Mouse (Mus musculus) kidney, postnatal 10 days (tissue): ENCODE results near the gene Zswim5.

Experiments
- DNase-seq: peaks from one replicate; pipeline ENCODE4 v3.0.0; 2021; ENCODE audit warnings: mixed read lengths

Zswim5 gene

DNA sequence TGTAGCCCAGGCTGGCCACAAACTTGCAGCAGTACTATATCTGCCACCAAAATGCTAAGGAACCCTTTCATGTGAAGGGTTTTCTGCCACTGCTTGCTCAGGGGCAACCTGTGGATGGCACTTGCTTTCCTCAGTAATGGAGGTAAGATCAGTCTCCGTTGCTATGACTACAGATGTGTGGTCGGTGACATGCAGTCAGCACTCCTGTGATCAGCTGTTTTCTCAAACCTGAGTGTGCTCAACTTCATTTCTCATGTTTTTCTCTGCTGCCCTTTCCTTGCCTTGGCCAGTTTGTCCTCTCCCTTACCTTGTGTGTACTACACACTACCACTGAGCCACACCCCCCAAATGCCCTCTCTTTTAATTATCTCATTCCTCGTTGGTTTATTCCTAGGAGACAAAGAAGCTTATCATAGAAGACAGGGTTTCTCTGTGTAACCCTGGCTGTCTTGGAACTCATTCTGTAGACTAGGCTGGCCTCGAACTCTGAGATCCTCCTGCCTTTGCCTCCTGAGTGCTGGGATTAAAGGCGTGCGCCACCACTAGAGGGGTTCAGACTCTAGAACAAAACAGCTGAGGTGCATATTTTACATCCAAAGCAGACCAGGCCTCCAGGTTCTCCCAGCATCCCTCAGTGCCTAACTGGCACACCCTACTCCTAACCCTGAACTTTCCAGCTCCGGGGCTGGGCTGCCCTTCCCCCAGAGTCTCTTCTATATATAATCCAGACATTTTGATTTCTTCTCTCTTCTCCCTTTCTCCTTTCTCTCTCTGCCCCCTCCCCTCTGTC is 128.6 kb downstream of the Zswim5 start:
- DNase-seq, result no peak

DNA sequence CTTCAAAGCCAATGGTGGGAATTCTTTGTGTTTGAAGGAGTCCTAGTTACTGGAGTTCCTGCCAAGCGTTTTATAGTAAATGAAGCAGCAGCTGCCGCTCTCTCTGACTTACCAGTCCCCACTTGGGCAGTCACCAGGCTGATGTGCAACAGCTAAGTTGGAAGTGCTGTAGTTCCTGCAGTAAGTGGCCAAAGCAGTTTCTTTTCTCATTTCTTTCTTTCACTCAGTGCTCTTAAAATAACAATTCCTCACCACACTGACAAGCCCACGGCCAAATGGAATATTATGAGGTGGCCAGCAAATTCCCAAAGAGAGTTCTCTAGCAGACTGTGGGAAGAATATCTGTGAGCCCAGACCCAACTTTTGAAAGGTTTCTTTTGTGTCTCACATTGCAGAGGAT is 129.9 kb downstream of the Zswim5 start:
- no peak for DNase-seq

DNA sequence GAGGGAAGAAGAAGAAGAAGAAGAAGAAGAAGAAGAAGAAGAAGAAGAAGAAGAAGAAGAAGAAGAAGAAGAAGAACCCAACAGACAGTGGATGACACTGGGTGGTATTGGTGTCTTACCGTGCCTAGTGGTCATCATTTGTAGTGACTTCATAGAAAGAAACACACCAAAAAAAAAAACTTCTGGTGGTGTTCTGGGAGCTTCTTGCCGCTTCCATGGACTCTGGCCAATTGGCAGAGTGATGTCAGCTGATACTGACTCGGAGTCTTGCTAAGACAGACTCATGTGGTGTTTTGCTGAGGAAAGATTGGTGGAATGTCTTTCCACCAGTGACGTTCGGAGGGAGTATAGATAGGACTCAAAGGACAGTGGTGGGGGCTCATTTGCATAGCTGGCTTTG is 133.1 kb downstream of the Zswim5 start:
- no peak for DNase-seq

DNA sequence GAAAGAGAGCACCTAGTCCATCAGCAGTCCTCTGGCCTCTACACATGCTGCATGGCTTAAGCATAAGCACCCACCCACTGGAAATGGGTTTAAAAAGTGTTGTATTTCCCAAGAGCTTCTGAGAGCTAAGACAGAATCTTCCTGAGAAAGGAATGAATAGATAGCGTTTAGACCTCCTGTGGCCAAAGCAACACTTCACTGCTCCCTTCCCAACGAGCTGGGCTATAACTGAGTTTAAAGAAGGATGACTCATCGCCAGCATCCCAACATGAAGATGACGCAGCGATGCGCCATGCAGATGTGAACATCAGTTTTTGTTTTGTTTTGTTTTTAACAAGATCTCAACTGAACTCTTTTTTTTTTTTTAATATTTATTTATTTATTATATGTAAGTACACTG is 136.4 kb downstream of the Zswim5 start:
- DNase-seq, result no peak

DNA sequence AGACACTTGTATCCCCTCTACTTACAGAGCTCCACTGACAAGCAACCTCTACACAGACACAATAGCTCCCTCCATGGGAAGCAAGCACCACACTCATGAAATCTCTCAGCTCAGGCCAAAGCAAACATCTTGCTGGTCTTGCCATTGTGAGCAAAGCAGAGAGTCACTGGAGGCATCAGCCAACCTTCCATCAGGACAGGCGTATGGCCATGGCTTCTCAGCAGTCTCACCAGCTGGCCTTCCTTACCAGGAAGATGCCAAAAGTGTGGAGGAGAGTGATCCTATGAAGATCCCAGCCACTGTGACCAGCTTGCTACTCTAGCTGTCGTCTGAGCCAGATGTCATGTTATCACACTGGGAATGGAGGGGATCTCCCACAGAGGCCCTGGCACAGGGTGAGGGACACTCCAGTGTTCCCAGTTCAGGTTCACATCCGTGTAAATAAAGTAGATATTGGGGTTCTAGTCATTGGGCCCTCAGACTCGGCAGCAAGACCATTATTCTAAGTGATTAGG is 137.8 kb downstream of the Zswim5 start:
- no peak for DNase-seq

DNA sequence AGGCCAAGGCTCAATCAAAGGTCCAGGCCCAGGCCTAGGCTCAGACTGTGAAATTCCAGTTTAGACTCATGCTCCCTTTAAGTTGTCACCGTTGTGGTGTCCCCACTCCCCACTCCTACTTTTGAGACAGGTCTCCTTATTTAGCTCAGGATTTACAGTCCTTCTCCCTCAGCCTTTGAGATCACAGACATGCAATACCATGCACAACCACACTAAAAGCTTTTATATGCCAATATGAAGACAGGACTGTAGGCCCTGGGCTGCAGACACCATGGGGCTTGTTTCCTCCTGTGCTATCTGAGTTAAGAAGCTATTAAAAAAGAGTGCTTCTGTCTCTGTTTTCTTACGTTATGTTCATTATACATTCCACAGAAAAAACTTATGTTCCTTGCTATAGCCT is 140.6 kb downstream of the Zswim5 start:
- DNase-seq, result no peak

DNA sequence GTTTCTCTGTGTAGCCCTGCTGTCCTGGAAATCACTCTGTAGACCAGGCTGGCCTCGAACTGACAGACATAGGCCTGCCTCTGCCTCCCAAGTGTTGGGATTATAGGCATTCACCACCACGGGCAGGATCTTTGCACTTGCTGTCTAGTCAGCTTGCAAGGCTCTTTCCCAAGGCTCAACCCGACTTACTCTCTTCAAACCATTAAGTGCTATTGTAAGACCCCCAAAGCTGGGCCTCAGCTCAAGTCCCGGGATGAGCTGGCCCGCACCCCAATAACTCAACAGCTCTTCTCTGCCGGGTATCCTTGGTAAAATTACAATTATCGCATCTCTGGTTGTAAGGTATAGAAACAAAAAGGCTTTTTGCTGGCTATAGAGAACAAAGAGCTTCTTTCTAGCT is 141.2 kb downstream of the Zswim5 start:
- no peak for DNase-seq

DNA sequence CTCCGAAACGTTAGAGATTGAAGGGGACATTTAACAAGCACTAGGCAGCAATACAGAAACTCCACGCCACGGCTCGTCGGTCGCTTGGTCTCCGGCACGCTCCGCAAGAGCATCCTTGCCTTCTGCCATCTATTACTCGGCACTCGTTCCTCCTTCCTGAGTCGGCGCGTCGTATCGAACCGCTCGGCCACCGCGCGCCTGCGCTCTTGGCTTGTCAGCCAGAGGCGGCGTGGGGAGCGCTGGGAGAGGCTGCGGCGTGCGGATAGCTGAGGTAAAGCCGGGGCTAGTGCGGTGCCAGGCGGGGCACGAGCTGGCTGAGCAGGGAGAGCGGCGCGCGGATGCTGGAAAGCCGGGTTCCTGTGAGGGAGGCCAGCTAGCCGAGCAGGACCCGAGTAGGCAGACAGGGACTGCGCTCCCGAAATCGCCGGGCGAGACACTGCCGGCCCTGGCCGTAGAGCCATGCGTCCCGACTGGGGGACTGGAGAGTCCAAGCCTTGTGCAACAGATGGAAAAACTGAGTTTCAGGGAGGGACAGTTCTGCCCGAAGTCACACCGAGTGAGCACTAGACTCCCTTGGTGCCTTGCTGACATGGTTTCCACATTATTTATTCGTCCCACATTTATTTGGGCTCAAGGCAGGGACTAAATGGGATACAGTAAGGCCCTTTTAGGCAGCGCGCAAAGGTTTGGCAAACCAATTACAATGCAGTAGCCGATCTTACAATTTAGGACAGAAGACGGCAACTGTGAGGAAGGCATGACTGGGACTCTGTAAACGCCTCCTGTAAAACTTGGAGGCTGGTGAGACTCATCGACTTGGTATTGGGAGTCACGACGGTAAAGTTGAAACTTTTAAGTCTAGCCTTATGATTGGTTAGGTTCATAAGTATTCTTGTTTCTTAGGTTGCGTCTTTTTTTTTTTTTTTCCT is 142.3 kb downstream of the Zswim5 start, which contains the start of gene Eif2b3:
Gene Eif2b3, plus strand, starts transcription at position 197 of the 929 bp plus-strand sequence.
- DNase-seq, result peak; percentile 93

DNA sequence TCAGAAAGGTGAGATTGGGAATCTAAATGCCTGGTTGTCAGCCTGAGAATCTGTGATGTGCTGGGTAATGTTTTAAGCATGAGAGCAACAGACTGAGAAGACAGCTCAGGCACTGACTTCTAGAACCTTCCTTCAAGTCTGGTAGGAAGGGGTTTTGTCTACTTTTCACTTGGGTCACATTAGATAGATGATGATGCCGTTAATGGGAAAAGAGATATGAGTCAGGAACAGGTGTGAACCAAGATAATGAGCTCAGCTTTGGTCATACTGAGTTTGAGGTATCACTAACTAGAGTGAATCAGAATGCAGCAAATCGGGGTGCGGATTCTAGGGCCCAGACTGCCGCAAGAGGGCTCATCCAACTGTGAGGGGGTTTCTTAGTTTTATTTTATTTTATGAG is 146.3 kb downstream of the Zswim5 start:
- no peak for DNase-seq

DNA sequence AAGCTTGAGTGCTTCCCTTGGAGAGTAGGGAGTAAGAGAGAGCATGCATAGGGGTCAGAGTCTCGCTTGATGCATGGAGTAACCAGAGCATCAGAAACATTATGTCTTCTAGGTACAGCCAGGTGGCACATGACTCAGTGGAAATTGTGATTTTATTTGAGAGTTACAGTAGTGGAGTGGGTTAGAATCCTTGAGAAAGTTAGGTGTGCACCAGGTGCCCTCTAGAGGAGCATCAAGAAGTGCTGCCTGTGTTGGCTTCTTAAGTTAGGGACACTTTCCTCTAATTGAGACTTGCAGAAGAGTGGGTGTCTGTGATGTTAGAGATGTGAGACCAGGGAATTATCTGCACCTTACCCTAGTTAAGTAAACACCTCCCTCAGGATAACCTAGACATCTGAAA is 153.9 kb downstream of the Zswim5 start:
- no peak for DNase-seq
